Mouse (Mus musculus) stomach, postnatal 0 days (tissue): ENCODE measurements around the gene Tbc1d9b.

Source experiments
- CTCF ChIP-seq: IDR thresholded peaks from 2 replicates; pipeline ENCODE4 v1.5.1; 2016; ENCODE audit warnings: antibody characterized with exemption, low read depth, mild to moderate bottlenecking, moderate library complexity
- EP300 ChIP-seq: optimal IDR thresholded peaks from 2 replicates; pipeline ENCODE3; 2016; ENCODE audit warnings: antibody characterized with exemption

GRCm38 (mm10) chr11:50177111-50177510, 45.9 kb downstream of the Tbc1d9b start:
- TF ChIP-seq EP300 (no peak), CTCF (no peak)
